Mouse (Mus musculus) kidney, adult 18-20 months (tissue): ENCODE data around the gene Atl2.

Experiments used
- DNase-seq: peaks from one replicate; pipeline ENCODE4 v3.0.0; 2021

The Atl2 gene

DNA sequence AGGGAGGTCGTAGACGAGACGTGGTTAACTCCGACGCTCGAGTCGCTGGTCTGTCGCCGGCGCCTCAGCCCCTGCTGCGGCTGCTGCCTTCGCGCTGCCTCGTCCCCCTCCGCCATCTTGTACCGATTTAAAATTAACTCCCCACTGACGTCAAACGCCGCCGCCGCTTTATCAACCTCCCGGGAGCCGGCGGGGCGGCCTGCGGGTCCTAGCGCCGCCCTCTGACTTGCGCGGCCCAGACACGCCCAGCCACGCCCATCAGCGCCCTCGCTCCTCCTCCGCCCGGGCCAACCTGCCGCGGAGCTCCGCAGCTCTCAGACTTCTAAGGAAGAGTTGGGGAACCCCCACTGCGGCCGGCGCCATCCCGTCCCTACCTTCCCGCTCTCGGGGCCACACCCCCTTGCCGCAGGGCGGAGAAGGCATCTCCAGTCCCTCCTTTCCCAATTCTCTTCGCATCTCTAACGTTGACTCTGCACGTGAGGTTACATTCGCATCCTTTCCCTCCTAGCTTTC is at the start of gene Atl2:
TSS of gene Atl2 (minus strand) at position 213 of the 513 bp plus-strand sequence.
- DNase-seq = peak; percentile 96

DNA sequence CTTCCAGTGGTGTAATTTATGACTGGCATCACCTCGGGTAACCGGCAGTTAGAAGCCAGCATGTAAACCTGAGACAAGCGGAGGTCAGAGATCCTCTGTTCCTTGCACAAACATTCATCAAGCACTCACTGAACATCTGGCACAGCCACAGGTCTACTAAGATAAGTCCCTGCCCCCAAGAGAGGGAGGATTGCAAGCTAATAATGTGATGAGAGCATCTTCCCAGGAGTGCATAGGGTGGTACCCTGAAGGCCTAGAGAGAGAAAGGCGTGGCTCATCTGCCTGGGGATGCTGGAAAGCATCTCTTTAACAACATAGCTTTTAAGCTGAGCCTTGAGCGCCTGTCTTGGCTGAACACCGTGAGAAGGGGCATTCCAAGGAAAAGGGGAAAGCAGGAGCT is 48.9 kb upstream of the Atl2 start:
- DNase-seq = no peak

DNA sequence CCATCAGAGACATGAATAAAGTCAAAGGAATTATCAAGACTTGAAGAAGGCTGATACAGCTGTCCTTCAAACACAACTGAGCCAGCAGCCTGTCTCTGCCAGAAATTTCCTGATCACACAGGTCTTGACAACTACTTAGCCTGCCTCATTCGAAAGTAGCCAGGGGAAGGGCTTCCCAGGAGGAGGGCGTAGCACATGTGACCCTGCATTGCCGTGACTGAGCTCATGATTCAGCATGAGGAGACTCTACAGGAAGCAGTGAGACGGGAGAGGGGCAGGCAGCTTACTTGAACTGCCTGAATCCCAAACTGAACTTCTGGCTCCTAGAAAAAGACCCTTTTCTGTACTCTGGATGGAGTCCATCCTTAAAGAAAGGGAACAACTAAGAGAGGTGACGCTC is 46.5 kb upstream of the Atl2 start:
- no peak for DNase-seq

DNA sequence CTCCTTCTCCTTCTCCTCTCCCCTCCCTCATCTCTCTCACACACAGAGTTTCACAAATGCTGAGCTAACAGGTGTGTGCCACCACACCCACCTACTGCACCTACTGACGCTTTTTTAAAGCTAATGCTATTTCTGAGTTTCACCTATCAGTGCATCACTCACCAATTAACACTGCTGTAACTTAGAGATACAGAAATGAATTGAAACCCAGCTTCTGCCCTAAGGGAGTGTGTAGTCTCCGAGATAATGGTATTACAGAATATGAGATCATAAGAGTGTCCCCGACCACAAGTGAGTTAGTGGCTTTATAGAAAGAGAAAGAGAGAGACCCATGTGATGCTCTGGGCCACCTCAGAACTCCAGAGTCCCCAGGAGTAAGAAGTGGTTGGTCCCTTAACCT is 43.2 kb upstream of the Atl2 start:
- DNase-seq = no peak

DNA sequence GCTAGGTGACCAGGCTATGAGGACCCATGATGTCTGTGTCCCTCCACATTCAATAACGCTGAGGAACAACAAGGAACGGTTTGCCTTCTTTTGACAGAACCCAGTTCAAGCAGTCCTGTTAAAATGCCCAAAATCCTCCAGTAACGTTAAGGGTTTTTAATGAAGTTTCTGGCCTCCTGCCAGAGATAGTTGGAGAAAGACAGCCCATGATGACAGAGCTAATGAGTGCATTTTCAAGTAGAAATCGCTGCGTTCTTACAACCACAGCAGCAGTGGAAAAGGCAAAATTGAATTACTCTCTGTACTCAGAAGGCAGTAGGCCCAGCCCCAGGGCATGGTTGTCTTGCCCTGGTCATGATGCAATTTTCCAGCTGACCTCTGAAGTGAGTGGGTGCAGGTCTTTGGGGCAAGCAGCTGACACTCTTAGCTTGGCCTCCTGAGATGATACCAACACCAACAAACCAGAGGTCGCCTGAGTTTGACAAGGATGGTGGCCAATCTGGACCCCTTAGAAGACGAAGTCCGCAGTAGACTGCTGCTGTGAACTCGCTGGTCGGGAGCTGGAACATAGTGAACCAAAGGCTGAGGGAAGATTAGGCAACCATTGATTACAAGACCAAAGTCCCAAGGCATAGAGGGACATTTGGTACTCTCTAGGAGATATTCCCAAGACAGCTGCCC is 42.1 kb upstream of the Atl2 start:
- DNase-seq = no peak

DNA sequence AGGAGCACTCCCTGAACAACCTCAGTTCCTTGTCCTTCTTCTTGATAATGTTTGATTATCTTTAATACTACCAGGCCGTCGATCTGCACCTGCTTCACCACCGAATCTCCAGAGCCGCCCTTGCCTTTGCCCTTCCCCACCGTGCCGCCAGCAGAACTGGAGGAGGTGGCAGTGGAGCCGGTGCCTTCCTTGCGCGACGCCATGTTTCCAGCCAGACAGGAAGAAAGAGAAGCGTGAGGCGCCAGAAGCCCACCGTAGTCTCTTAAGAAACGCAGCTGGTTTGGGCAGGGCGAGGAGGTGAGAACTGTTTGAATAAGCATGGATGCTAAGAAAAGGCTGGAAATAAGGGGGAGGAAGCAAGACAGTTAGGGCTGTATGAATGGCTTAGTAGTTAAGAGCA is 38.4 kb upstream of the Atl2 start:
- no peak for DNase-seq

DNA sequence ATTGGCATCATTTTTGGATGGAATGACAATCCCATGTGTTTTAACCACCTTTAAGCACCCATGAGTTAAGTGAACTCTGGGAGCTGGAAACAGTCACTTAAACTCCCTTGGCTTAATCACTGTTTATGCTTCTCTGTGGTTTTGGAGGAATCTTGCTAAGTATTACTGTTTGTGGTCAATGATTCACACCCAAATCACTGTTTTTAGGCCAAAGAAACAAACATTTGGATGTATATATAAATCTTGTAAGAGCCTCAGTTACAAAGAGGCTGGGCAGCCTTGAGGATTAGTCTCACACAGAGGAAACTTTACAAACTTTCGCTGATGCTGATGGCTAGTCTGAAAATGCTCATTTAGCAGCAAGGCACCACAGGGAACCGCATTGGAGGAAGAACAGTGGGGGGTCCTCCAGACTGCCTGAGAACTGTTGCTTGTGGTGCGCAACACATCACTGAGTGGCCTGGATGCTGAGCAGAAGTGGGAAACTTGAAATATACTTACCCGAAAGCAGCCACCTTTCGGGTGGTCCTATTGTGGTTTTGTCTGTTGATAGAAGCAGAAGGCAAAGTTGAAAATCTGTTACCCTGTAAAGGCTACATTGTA is 36.9 kb upstream of the Atl2 start:
- no peak for DNase-seq

DNA sequence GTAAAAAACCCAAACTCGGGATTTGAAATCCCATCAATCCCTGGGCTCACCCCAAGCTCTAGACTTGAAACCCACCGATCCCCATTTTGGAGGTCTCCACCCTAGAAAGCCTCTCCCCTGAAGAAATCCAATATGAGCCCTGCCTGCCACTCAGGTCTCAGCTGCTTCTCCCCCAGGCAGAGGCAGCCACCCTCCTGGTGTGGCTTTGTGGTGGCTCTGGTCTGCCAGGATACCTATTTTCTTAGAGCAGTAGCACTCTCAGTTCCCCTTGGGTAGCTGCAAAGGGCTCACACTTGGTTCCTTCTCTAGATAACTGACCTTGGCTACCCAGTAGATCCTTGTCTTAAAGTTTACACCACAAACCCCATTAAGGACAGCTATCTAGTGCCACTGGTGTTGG is 31.2 kb upstream of the Atl2 start:
- DNase-seq = no peak

DNA sequence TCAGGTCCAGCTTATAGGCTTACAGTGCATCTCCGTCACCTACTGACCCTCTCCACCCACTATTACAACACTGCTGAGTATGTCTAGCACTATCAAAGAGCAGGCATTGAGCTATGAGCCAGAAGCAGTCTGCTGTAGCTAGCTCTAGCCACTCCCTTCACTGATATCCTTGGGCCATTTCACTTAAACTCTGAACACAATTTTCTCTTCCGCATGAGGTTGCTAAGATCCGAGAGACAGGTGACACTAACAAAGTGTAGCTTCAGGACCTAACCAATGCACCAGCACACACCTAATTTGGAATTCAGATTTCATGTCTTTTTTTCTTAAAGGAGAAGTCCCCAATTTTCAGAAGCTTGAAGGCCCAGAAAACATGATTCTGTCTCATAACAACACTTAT is 30.6 kb upstream of the Atl2 start:
- DNase-seq = no peak

DNA sequence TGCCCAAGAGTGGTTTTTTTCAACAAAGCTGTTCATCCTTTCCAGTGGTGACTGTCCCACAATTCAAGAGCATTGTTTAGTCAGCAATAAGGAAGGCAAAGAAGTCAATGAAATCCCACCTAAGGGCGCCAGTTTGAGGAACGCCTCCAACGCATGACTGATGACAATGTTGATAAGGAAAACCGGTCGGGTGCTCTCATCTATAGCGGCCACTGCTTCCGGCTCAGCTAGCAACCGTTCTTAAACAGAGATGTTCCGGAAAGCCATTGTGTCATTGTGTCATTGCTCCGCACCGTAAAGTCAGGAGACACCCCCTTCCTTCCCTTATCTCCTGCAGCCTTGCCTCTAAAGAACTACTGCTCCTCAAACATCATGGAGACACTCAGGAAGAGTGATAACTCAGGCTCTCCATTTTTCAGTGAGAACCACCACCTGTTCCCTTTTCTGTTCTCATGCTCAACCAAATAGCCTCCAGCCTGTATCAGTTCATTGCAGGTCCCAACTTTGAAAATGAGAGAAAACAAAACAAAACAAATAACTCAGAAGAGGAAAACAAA is 30.0 kb upstream of the Atl2 start:
- no peak for DNase-seq

DNA sequence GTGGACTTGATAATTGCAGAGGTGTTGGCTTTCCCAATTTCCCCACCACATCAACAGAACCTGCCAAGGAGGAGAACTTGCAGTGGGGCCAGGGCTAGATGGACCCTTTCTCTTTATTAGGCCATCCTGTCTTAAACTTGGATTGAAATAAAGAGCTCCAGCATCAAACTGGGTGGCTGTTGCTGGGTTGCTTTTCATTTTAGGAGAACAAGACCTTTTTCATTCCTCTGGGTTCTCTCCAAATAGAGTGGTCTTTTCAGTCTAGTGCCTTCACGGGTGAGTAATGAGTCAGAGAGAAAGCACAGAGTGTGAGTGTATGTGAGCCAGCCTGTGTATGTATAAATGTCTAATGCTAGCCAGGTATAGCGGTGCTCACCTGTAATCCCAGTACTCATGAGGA is 24.4 kb upstream of the Atl2 start:
- no peak for DNase-seq

DNA sequence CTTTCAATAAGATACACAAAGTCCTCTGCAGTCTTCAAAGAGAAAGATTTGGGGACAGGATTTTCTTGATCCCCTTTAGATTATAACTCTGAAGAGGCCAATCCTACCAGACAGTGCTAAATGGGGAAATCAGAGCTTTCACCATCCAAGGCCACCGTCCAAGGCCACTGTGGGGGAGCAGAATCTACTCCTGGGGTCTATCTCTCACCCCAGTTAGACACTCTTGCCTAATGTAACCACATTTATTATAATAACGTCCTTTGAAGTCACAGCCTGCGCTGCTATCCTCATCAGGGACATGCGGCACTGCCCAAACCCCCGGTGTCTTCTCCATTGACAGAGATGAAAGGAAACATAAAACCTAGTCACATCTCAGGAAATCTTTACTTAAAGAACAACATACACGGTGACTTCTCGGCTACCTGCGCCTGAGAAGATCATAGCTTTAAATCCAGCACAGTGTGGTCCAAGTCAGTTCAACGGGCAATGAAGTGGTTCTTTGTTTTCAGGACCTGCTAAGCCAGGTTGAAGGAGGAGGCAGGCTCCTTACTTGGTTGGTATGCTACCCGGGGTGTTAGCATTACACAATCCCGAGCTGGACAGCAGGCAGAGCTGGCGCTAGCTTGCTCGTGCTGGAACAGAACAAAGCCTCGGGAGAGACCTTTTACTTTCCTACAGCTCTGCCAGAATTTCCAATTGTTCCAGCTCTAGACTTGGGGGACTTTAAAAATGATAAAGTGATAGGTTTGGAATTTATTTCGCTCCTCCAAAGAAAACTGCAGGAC is 23.8 kb upstream of the Atl2 start:
- DNase-seq = peak; percentile 38

DNA sequence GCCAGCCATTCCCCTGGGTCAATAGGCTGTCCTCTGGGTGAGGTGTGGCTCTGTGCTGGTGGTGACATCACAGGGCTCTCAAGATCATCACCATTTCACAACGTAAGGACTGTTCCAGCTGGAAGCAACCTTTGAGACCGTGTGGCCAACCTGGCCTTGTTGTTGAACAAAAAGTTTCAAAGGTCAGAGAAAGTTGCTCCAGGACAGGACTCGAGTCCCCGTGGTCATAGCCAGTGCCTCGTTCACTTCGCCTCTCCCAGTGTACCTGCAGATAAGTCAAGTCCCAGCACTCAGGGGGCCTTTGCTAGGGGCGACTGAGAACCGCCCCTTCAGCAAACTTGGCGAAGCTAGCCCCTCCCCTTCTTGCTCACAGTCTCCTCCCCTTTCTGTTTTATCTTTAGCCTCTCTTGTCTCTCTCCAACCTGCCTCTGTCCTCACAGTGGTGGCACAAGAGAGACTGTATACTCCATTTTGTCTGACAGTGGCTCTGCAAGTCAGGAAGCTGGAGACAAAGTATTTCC is 22.6 kb upstream of the Atl2 start:
- DNase-seq = peak; percentile 45

DNA sequence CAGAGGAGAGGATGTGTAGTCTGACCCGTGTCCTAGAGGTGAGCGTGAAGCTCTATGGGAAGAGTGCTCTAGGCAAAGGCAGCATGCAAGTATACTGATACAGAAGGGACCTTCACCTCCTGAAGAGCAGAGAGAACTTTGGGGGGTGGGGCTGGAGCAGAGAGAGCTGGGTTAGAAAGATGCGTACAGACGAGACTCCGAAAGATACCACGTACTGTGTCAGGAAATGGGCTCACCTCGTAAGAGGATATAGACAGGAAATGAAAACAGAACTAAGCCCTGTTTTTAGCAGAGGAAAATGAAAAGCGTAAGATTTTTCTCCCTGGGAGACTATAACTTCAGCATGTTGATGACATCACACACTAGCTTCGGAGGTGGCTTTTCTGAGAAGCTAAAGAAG is 21.1 kb upstream of the Atl2 start:
- no peak for DNase-seq

DNA sequence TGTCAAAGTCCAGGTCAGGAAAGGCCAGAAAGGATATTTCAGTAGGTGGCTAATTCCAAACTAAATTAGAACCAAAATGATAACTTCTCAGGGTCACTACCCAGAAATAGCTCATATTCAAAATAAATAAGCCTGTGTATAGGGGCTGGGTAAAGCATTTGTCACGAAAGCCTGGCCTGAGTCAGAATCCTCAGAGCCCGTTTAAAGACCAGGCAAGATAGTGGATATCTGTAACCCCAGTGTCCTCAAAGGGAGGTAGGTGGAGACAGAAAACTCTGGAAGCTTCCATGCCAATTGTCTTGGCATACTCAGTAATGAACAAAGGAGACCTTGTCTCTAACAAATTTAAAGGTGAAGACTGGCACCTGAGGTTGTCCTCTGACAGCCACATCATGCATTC is 16.3 kb upstream of the Atl2 start:
- DNase-seq = no peak

DNA sequence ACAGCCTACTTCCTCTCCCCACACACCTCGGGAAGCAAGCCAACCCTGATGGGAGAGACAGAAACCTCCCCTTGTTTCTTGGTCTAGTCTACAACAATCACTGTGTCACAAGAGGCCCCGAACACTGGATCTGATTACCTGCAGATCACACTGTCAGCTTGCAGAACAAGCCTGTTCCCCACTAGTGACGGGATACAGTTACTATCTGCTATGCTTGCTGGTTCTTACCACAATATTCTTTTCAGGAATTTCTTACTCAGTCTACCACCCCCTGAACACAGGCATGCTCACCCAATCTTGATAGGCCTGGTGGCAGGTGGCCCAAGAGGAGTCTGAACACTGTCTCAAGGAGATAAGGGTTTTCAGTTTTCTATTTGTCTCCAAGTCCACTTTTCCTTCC is 15.8 kb upstream of the Atl2 start:
- no peak for DNase-seq

DNA sequence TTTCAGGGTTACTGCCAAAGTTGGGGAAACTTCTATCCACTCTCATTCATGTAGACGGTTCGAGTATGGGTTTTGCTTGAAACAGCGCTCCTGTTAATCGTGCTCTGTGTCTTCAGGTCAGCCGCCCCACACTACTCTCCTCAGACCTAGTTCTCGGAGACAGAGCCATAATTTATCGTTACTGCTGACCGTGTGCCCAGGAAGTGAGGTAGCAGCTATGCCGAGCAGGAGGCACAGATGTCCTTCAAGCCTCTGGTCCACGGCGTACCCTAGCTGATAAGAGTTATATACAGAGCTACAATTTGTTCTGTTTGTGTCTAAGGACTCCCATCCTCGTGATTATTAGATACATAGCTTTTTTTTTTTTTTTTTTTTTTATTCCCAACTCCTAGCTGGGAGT is 13.6 kb upstream of the Atl2 start:
- no peak for DNase-seq

DNA sequence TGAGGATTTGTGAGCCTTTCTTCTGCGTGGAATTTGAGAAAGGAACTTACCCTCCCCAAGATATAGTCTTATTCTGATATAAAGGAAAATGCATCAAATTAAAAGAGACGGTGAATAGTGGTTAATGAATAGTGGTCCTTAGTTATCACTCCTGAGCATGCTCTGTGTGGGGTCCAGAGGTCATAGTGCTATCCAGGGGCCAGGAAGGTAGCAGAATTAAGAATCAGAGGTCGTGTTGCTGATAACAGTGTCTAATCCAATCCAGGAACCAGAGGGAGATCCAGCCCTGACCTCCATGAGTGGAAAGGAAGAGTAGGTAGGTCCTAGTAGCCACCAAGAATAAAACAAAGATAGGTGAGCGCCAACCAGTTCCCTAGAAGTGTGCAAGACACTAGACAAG is 11.8 kb upstream of the Atl2 start:
- no peak for DNase-seq

DNA sequence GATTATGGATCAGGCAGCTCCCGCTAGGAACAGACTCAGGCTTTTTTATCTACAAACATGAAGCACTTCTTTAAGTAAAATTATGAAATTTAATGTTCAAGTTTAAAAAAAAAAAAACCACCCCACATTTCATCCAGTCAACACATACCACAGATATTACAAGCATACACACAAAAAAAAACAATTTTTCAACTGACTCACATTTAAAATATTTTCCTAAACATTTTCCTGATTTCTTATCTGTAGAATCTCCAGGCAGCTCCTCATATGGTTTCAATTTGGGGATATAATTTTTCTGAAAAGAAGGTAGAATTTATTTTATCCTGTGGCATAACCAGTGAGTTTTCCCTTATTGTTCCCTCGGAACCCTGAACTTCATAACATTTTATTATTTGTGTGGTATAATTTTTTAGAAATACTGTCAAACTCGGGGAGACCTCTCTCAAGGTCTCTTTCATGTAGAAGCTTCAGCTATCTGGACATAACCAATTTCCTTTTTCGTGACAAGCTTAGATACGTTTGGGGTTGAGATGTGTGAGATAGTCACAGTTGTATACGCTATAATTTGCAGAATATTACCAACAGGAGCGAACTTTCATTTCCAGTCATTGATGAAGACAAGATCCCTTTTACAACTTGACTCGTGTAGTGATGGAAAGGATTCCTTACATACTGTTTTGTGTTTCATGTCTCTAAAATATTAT is 11.0 kb upstream of the Atl2 start:
- DNase-seq = no peak

DNA sequence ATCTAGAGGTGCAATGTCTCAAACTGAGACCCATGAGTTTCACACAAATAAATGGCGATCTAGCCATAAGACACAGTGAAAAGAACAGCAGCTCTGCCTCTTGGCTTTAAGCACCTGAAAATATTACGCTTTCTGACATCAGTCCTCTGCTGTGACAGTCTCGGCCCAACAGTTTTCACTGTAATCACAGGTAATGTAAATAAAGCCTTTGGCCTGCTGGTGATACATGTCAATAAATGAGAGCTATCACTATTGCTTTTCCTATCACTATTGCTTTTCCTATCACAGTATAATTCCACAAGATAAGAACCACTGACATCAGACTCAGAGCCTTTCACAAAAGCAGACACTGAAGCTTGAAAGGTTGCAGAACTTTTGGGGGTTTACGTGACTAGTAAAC is 8.7 kb upstream of the Atl2 start:
- no peak for DNase-seq

DNA sequence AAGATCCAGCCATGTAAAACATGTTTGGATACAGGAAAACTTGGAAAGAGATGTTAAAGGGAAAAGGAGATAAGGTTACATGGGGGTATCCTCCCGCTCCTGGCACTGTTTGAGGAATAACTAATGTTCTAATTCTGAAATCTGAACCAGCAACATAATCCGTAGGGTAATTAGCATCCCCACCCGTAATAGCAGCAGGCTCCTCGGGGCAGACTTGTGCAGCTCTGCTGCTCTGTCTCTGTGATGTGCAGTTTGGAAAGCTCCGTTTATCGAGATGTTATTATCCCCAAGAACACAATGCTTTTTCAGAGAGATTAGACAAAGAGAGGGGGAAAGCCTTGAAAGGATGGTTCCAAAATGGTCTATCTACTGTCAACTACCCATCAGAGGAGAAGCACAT is 5.3 kb upstream of the Atl2 start:
- DNase-seq = no peak

DNA sequence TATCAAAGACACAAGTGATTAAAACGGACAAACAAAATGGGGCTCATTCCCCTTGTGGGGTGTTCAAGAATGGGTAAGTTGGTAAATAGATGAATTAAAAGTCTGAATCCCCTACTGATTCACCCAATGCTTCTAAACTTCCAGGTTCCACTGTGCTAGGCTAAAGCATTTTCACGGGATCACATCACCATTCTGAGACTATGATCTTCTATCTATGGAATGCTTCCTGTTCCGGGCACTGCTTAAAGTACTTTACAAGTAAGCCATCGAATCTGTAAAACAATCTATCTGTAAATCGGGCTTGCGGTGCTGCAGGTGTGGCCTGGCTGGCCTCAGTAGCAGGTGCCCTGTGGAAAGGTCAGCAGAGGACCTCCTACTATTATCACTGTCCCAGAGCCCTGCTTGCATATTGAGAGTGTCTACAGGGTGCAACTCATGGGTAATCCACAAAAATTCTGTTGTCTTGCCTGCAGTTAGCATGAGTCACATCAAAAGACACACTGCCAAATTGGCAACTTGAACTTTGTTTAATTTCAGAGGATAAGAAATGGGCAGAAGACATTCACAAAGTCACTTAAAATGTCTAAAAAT is 2.3 kb upstream of the Atl2 start:
- no peak for DNase-seq

DNA sequence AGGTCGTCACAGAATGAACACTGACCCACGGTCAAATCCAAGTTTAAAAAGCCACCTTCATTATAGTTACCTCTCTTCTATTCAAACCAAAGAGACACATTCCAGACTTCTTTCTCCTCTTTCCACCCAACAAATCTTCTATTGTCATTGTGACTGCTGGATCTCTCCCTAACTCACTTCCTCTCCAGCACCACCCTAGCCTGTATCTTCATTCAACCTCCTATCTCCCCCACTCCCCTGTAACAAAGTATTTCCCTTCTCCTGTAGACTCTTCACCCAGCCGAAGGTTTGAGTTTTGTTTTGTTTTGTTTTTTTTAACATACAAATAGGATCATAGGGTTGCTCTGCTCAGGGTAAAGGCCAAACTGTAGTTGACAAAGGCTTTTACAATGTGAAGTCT is 1.7 kb upstream of the Atl2 start:
- no peak for DNase-seq
